In genomic region chr7:34785052-34785451, GRCm38 (mm10) we compare ENCODE assay signal across 27 mouse cellular contexts. TPM values are rescaled to one million over a fixed set of nuclear protein-coding genes. Genes with fewer than 3 reads are reported as not detected.
DNase-seq lines count a peak whose midpoint lies in the region; ATAC-seq and TF ChIP-seq lines count a peak whose summit lies in the region.
"Had no signal": no experiment of that assay in that cellular context is flagged by ENCODE, and none has a peak within 500 bp of the region (broad histone marks: within the 10 kb centered on the region; RNA-seq: fewer than 3 reads in every experiment).

No protein-coding gene starts in this region.

- H3K4me1 ChIP-seq in forebrain, embryonic 11.5 days (replicated peaks; ENCODE audit: control insufficient read depth, insufficient read depth, low read length), result no peaks in the 10 kb centered on the region
- no peaks in the 10 kb centered on the region for H3K4me1 ChIP-seq in forebrain, postnatal 0 days (ENCODE audit: insufficient read depth)
- peaks cover 13% of the 10 kb centered on the region for H3K4me1 ChIP-seq in neural tube, embryonic 12.5 days
- H3K4me1 ChIP-seq: heart, embryonic 15.5 days; lung, embryonic 15.5 days; stomach, embryonic 15.5 days had no signal

- no peak overlapping the region for H3K4me3 ChIP-seq in forebrain, embryonic 11.5 days (ENCODE audit: low read depth, low read length)
- no peak overlapping the region for H3K4me3 ChIP-seq in forebrain, postnatal 0 days (ENCODE audit: low read depth, low read length)
- H3K4me3 ChIP-seq in neural tube, embryonic 12.5 days, result no peak overlapping the region
- H3K4me3 ChIP-seq: heart, embryonic 10.5 days; heart, embryonic 15.5 days; limb, embryonic 13.5 days; lung, embryonic 15.5 days; midbrain, embryonic 12.5 days; stomach, embryonic 15.5 days had no signal

- H3K36me3 ChIP-seq in forebrain, embryonic 11.5 days (ENCODE audit: control insufficient read depth, insufficient read depth, low read length), result no peaks in the 10 kb centered on the region
- no peaks in the 10 kb centered on the region for H3K36me3 ChIP-seq in forebrain, postnatal 0 days (ENCODE audit: insufficient read depth)
- H3K36me3 ChIP-seq in neural tube, embryonic 12.5 days, result no peaks in the 10 kb centered on the region
- H3K36me3 ChIP-seq: heart, embryonic 10.5 days; heart, embryonic 15.5 days; limb, embryonic 13.5 days; lung, embryonic 15.5 days; midbrain, embryonic 12.5 days; stomach, embryonic 15.5 days had no signal

- H3K27ac ChIP-seq in forebrain, embryonic 11.5 days (ENCODE audit: low read depth, low read length), result no peak overlapping the region
- no peak overlapping the region for H3K27ac ChIP-seq in forebrain, postnatal 0 days (ENCODE audit: low read depth, low read length)
- no peak overlapping the region for H3K27ac ChIP-seq in neural tube, embryonic 12.5 days
- H3K27ac ChIP-seq: heart, embryonic 10.5 days; heart, embryonic 15.5 days; limb, embryonic 13.5 days; lung, embryonic 15.5 days; midbrain, embryonic 12.5 days; stomach, embryonic 15.5 days had no signal

- ATAC-seq in forebrain, embryonic 11.5 days (replicated peaks; ENCODE audit: low FRiP score), result no peak
- ATAC-seq in forebrain, postnatal 0 days, result no peak
- peak; percentile 61; the same call in 1 of the 2 replicates for ATAC-seq in neural tube, embryonic 12.5 days (ENCODE audit: low FRiP score, low read depth)
- ATAC-seq: forebrain, embryonic 14.5 days had no signal

- no peaks in the 10 kb centered on the region for H3K9me3 ChIP-seq in forebrain, embryonic 11.5 days (ENCODE audit: control insufficient read depth, low read length)
- no peaks in the 10 kb centered on the region for H3K9me3 ChIP-seq in forebrain, postnatal 0 days (ENCODE audit: low read length)
- 0 out of 2 replicates have a peak, but pooled peaks cover 4% of the 10 kb centered on the region for H3K9me3 ChIP-seq in neural tube, embryonic 12.5 days
- H3K9me3 ChIP-seq: heart, embryonic 10.5 days; heart, embryonic 15.5 days; limb, embryonic 13.5 days; lung, embryonic 15.5 days; midbrain, embryonic 12.5 days; stomach, embryonic 15.5 days had no signal

- H3K9ac ChIP-seq in forebrain, embryonic 11.5 days (ENCODE audit: low read length), result no peak overlapping the region
- H3K9ac ChIP-seq in forebrain, postnatal 0 days, result no peak overlapping the region
- no peak overlapping the region for H3K9ac ChIP-seq in neural tube, embryonic 12.5 days
- H3K9ac ChIP-seq: heart, embryonic 15.5 days; limb, embryonic 13.5 days; lung, embryonic 15.5 days; midbrain, embryonic 12.5 days; stomach, embryonic 15.5 days had no signal

- no peak overlapping the region for H3K4me2 ChIP-seq in forebrain, embryonic 11.5 days (ENCODE audit: low read depth, low read length, severe bottlenecking)
- no peak overlapping the region for H3K4me2 ChIP-seq in forebrain, postnatal 0 days (ENCODE audit: low read depth)
- H3K4me2 ChIP-seq in neural tube, embryonic 12.5 days (replicated peaks), result no peak overlapping the region
- H3K4me2 ChIP-seq: heart, embryonic 15.5 days; limb, embryonic 13.5 days; liver, embryonic 11.5 days; lung, embryonic 15.5 days; midbrain, embryonic 12.5 days; stomach, embryonic 15.5 days had no signal

- peak; percentile 16 for DNase-seq in forebrain, embryonic 11.5 days (ENCODE audit: low spot score)
- DNase-seq in forebrain, postnatal 0 days, result no peak
- DNase-seq in kidney, postnatal 36 days, result peak; percentile 1 to 15
- no peak for DNase-seq in kidney, adult 8-10 months
- DNase-seq in neural tube, embryonic 10.5 days (ENCODE audit: extremely low spot score, low spot score), result no peak
- no peak for DNase-seq in Muller cell, postnatal 12 days (ENCODE audit: inconsistent ontology term)
- DNase-seq: adrenal gland, postnatal 14 days; cerebellum, adult 11 months; cerebellum, adult 9-11 months; gastrocnemius, postnatal 25 days; heart, adult 11 months; heart, postnatal 36 days; kidney, adult 11 months; kidney, postnatal 10 days; retina, postnatal 1 day; right cerebral cortex, postnatal 14 days had no signal

- no peaks in the 10 kb centered on the region for H3K27me3 ChIP-seq in forebrain, embryonic 11.5 days (ENCODE audit: control insufficient read depth, insufficient read depth, low read length)
- H3K27me3 ChIP-seq in forebrain, postnatal 0 days (ENCODE audit: insufficient read depth, low read length), result no peaks in the 10 kb centered on the region
- no peaks in the 10 kb centered on the region for H3K27me3 ChIP-seq in neural tube, embryonic 12.5 days (replicated peaks)
- H3K27me3 ChIP-seq: heart, embryonic 15.5 days; limb, embryonic 13.5 days; lung, embryonic 15.5 days; midbrain, embryonic 12.5 days; stomach, embryonic 15.5 days had no signal

- WGBS in forebrain, embryonic 11.5 days, result 74% methylated on average over 6 of the region's 6 CpGs
- WGBS in forebrain, postnatal 0 days, result 58% methylated on average over 6 of the region's 6 CpGs
- WGBS in neural tube, embryonic 12.5 days, result 41% methylated on average over 6 of the region's 6 CpGs

- TF ChIP-seq CTCF in forebrain, postnatal 0 days (IDR thresholded peaks at IDR 0.05; ENCODE audit: low read depth), result no peak

RNA-seq across cellular contexts. Expression of gene Chst8, which starts 27.5 kb away (rescaled TPM):
- 11.4 and 12.0 TPM in 2 replicates for polyA plus RNA-seq in forebrain, embryonic 11.5 days (2014; fragmentation: Nextera tagmentation; extraction: Ambion mirVana)
- 17.6 and 22.2 TPM in 2 replicates for total RNA-seq in forebrain, postnatal 0 days (2014; rRNA removed)
- polyA plus RNA-seq in forebrain, postnatal 0 days (2015; fragmentation: Nextera tagmentation; extraction: Ambion mirVana), result 10.8 and 14.2 TPM in 2 replicates
- polyA plus RNA-seq in neural tube, embryonic 12.5 days (2016; fragmentation: Nextera tagmentation; extraction: Ambion mirVana), result 33.8 and 42.4 TPM in 2 replicates
- total RNA-seq: megakaryocyte progenitor cell, adult 5-6 weeks; MEL had no signal

Comparison
In these comparisons a context has a peak if more than half of its experiments do, and no peak if none do; other contexts are left out.
1. DNase-seq: peak in forebrain, embryonic 11.5 days (single experiment) and kidney, postnatal 36 days (2 of 2); none in forebrain, postnatal 0 days (single experiment), kidney, adult 8-10 months (0 of 2), neural tube, embryonic 10.5 days (single experiment) and Muller cell, postnatal 12 days (single experiment).